Mouse (Mus musculus) T-helper 1 cell (primary cell): Measurements from ENCODE around the gene Chga.

Experiments used
- in situ Hi-C: fragments of 300-600 bp; cut with MboI, MseI; formaldehyde crosslinking; loops from one replicate; pipeline ENCODE4 v1.15.1; 2025; ENCODE audit warnings: high pct_unique_total_duplicates

Gene Chga

GRCm38 (mm10) chr12:102557372-102557771, 2.6 kb downstream of the Chga start:
- in situ Hi-C loops: no loop called here

DNA sequence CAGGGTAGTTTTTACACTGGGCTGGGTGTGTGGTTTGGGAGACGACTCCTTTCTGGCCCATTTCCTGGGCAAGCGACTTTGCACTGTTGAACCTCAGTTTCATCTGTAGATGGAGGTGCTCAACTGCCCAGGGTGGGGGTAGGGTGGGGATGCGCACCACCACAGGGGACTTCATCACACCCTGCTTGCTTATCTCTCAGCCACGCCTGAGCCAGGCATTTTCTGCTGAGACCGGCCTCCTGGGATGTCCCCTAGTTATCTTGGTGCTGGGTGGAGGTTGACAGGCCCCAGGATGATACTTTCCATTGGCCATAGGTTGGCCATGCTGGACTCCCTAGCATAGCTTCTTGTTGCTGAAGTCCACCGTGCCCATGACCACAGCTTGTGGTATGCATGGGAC, 10.3 kb downstream of the Chga start:
- in situ Hi-C loops: no loop called here

DNA sequence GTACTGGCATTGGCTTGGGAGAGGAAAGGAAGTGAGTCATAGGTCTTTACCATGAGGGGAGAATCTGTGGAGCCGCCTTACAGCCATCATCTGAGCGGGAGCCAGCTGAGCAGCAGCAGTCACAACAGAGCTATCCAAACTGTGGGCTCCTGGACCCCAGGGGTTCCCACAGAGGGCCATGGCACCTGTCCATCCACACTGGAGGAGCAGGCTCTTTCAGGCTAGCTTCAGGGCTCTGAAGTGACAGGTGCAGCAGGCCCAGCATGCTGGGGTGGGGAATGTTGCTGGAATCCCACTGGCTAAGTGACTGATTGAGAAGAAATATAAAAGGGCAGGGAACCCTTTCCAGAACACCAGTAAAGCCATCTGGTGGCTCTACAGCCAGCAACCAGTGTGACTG, 12.2 kb downstream of the Chga start:
- in situ Hi-C loops: no loop called here

- in situ Hi-C loops: no loop called here
Observed at GRCm38 (mm10) chr12:102568219-102568618, 13.4 kb downstream of the Chga start.

DNA sequence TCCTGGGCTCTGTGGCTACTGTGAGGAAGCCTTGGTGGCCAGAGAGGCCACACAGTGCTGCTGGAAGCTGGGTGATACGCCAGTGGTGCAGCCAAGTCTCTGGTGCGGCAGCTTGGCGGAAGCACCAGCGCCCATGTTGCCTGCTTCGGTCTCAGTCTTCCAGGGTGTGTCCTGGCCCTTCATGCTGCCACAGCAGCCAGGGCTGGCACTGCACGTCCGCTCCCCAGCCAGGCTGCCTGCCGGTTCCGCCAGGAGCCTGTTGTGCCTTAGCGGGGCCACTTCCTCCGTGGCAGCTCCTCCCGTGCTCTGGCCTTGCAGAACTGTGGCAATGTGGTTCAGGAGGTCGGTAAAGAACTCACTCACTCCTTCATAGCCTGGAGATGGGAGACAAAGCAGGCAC, 15.3 kb downstream of the Chga start:
- in situ Hi-C loops: loop anchor here (5.0 kb wide), 1 partner anchor 48 kb away; no protein-coding TSS in a partner anchor

- in situ Hi-C loops: loop anchor here (5.0 kb wide), 1 partner anchor 48 kb away; no protein-coding TSS in a partner anchor
Observed at GRCm38 (mm10) chr12:102570734-102571133, 16.0 kb downstream of the Chga start.

GRCm38 (mm10) chr12:102571666-102572065, 16.9 kb downstream of the Chga start:
- in situ Hi-C loops: loop anchor here (5.0 kb wide), 1 partner anchor 49 kb away; no protein-coding TSS in a partner anchor

DNA sequence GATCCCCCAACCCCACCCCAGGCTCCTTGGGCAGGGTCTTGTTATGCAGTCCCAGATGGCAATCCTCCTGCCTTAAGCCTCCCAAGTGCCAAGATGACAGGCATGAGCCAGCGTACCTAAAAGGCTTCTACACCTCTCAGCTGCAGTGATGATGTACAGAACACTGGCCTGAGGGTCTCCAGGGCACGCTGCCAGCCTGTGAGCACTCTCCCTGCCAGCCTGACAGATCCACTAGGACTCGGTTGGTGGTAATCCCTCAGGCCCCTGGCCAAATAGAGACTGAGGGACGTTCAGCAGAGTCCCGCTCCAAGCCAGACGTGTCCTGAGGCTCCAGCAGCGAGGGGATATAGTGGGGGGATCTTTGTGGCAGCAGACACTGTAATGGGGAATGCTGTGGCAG, 18.3 kb downstream of the Chga start:
- in situ Hi-C loops: loop anchor here (5.0 kb wide), 1 partner anchor 51 kb away; no protein-coding TSS in a partner anchor

GRCm38 (mm10) chr12:102575541-102576329, 21.0 kb downstream of the Chga start:
- in situ Hi-C loops: no loop called here

DNA sequence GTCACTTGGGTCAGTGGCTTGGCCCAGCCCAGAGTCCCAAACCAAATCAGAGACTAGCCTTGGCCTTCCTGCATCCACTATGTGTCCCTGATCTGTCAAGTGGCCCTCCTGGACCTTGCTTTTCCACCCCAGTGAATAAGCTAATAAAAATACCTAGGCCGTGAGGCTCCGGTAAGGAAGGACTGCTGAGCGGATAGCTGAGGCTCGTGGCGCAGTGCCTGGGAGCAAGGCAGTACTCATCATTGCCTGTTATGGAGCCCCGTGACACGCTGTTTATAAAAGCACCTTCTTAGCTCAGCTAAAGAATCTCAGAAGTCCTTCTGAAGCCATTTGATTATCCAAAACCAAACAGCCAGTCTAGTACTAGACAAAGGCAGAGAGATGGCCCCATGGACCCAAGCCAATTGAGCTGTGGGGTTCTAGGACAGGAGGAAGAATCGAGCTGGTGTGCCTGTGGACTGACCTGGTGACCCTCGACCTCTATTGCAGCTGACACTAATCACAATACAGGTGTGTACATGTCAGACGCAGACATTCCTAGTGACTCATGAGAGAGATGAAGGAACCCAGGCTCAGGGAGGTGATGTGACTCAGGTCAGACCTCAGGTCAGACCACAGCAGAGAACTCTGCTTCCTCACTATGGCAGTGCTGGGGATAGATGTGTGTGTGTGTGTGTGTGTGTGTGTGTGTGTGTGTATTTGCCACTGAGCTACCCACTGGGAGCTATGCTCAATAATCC, 22.1 kb downstream of the Chga start:
- in situ Hi-C loops: no loop called here

- in situ Hi-C loops: no loop called here
Observed at GRCm38 (mm10) chr12:102579041-102579440, 24.3 kb downstream of the Chga start.

DNA sequence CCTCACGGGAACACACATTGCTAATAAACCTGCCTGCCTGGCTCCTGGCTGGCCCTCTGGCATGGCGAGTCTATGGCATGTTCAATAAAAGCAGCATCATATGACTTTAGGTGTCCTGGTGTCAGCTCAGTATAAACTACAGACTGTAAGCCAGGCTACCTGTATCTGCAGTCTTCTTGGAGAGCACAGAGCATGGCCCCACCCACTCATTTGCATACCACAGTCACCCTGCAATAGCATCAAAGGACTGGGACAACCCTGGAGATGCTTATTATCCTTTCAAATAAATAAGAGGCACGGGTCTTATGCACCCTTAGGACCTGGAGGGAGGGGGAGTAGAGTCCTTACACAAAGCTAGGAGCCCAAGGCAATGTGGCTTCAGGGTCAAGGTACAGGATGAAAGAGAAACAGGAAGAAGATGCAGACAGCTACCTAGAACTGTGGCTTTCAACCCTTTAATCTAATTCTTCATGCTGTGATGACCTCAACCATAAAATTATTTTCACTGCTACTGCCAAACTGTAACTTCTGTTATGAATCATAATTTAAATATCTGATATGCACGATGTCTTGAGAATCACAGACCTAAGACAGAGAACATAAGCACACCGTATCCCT, 26.9 kb downstream of the Chga start:
- in situ Hi-C loops: loop anchor here (5.0 kb wide), 1 partner anchor 146 kb away; no protein-coding TSS in a partner anchor

GRCm38 (mm10) chr12:102582441-102582840, 27.7 kb downstream of the Chga start:
- in situ Hi-C loops: loop anchor here (5.0 kb wide), 1 partner anchor 145 kb away; no protein-coding TSS in a partner anchor

GRCm38 (mm10) chr12:102585390-102585789, 30.6 kb downstream of the Chga start:
- in situ Hi-C loops: no loop called here

GRCm38 (mm10) chr12:102586286-102586881, 31.6 kb downstream of the Chga start:
- in situ Hi-C loops: no loop called here

DNA sequence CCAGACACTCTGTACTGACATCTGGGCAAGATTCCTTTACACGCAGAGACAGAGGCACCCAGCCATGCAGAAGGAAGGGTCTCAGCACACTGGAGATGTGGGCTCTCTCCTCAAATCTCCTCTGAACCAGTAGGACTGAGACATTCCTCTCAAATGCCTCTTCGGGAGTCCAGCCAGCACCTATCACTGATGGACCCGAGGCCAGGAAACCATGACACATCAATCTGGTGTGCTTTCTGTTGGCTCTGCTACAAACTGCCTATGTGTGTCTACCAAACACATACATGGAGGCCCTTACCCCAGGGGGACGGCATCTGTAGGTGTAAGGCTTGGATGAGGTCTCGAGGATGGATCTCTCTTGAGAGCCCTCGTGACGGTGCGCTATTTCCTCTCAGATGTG, 32.3 kb downstream of the Chga start:
- in situ Hi-C loops: no loop called here

GRCm38 (mm10) chr12:102590711-102591360, 36.1 kb downstream of the Chga start:
- in situ Hi-C loops: no loop called here

GRCm38 (mm10) chr12:102593699-102594098, 38.9 kb downstream of the Chga start:
- in situ Hi-C loops: no loop called here

DNA sequence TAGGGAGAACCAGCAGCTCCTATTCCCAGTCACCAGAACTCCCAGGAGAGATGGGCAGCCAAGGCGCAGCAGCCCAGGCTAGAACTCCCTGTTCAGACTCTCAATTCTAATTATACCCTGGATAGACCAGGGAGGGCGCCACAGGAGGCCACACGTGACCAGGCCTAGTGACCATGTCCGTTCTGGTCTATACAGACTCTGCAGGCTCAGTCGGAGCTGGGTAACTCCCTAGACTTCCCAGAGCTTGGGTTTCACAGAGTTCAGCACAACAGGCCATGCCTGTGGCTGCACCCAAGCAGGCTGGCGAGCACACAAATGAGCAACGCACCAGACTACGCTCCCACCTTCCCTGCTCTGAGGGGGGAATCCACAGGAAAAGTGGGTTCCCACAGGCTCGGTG, 39.9 kb downstream of the Chga start:
- in situ Hi-C loops: no loop called here

DNA sequence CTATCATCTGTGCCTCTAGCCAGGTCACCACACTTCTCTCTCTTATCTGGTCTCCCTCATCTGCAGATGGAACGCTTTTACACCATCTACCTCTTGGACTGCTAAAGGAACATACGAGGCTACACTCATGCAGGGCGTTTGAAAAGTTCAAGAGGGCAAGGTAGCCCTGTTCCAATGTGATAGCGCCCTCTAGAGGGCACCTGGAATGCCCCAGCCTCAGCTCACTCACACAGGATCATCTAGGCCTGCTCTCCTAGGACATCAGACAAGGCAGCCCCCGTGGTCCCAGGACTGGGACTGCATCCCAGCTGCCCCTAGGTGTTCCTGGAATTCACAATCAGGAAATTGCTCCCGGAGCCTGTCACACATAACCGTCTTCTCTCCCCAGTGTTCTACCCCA, 41.6 kb downstream of the Chga start:
- in situ Hi-C loops: no loop called here

DNA sequence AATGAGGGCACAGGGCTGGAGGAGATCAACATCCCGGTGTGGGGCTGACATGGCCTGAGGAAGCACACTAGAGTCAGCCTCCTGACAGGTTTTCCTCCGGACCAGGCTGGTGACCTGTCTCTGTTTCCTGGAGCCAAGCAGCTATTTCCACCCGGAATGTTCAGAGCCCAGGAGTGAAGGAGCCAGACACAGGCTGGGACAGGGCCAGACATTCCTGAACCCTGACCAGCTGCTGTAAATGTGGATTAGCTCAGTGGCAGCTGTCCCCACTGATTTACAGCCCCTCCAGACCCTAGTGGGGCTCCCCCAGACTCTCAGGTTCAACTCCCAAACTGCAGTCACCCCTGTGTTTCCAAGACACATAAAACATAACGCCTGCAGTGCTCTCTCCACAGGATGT, 42.7 kb downstream of the Chga start:
- in situ Hi-C loops: no loop called here
